Mouse (Mus musculus) layer of hippocampus, postnatal 14 days (tissue): ENCODE measurements around the gene Lgals7. TPM values are rescaled to one million over a fixed set of nuclear protein-coding genes. Genes with fewer than 3 reads are reported as not detected.

Experiments
- total RNA-seq, 2 experiments: library from RNA; stranded (reverse); gene quantifications; 2 replicates each; pipeline ENCODE4 v1.2.3; 2021

Gene Lgals7
- total RNA-seq, 2 experiments from 2014 or later: not detected

Other genes with a start within 250 kb of the Lgals7 start
- 1 to 10 TPM; 1.0 to 1.9 TPM for gene Acp7, start 232.5 kb upstream of the Lgals7 start, total RNA-seq
- gene Fbxo27, start 171.0 kb upstream of the Lgals7 start, total RNA-seq: 10 to 100 TPM; 14.5 to 15.7 TPM
- under 1 TPM; 0.88 to 0.97 TPM for gene Fbxo17, start 147.0 kb upstream of the Lgals7 start, total RNA-seq
- gene Mrps12, start 122.0 kb upstream of the Lgals7 start, total RNA-seq: 10 to 100 TPM; 55.4 to 66.9 TPM
- 10 to 100 TPM; 14.4 to 15.0 TPM for gene Sars2, start 121.9 kb upstream of the Lgals7 start, total RNA-seq
- gene Ccer2, start 107.7 kb upstream of the Lgals7 start, total RNA-seq: under 1 TPM in 1 of 2 experiments, not detected in 1; 0.41 TPM
- 100 to 1,000 TPM; 325 to 336 TPM for gene Sirt2, start 97.1 kb upstream of the Lgals7 start, total RNA-seq
- 10 to 100 TPM; 31.4 to 33.9 TPM for gene Nfkbib, start 96.3 kb upstream of the Lgals7 start, total RNA-seq
- gene Rinl, start 74.9 kb upstream of the Lgals7 start, total RNA-seq: 1 to 10 TPM; 2.9 to 3.3 TPM
- gene Hnrnpl, start 55.3 kb upstream of the Lgals7 start, total RNA-seq: 100 to 1,000 TPM; 379 to 416 TPM
- gene Ech1, start 38.6 kb upstream of the Lgals7 start, total RNA-seq: 10 to 100 TPM; 58.2 to 61.2 TPM
- gene Lgals4, start 30.0 kb upstream of the Lgals7 start, total RNA-seq: 1 to 10 TPM; 3.9 to 4.2 TPM
- gene Capn12, start 17.6 kb downstream of the Lgals7 start, total RNA-seq: 1 to 10 TPM in 1 of 2 experiments, under 1 TPM in 1; 0.67 to 1.3 TPM
- gene Actn4, start 98.5 kb downstream of the Lgals7 start, total RNA-seq: 100 to 1,000 TPM; 123 to 132 TPM
- gene Eif3k, start 118.0 kb downstream of the Lgals7 start, total RNA-seq: 100 to 1,000 TPM; 159 to 164 TPM
- gene Map4k1, start 118.2 kb downstream of the Lgals7 start, total RNA-seq: 1 to 10 TPM; 2.7 to 4.1 TPM